Mouse (Mus musculus): ENCODE results near the gene Btbd8. TPM values are rescaled to one million over a fixed set of nuclear protein-coding genes. Genes with fewer than 3 reads are reported as not detected.

Gene Btbd8
- polyA plus RNA-seq, 1 experiment: 17.2 TPM

DNA sequence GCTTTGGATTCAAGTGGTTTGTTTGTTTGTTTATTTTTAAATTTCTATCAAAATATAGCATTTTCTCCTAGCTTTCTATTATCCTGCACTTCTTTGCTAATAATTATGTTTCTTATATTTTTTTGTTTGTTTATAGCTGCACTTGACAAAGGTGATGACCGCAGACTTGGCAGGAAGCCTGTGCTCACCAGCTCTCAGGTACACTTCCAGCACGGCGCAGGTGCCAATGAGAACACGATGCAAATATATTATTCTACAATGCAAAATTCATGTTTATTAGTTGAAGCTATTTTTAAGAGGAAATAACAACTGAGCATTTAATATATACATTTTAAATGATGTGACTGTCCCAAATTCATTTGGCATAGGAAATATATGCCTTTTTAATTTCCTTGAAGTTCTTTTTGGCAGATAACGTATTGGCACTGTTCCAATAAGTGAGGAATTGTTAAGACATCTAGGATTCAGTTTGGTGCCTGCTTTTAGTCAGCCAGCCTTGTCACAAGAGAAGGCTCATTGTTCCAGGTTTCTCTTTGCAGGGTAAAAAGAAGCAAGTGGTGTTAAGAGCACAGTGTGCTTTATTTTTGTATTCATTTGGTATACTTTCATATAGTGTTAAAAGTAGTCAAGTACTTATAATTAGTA is 62.2 kb downstream of the Btbd8 start:
- H3K9me3 ChIP-seq (replicated peaks; ENCODE audit: control insufficient read depth, insufficient read depth, low read length, poor library complexity, severe bottlenecking): no peaks in the 10 kb centered on the region
- H3K4me3 ChIP-seq (ENCODE audit: low read depth, low read length): no peak overlapping the region
- no peak overlapping the region for H3K9ac ChIP-seq (ENCODE audit: low read depth, poor library complexity, severe bottlenecking)
- no peak overlapping the region for H3K27ac ChIP-seq (ENCODE audit: insufficient read depth, low read length)
- TF ChIP-seq EP300 (IDR thresholded peaks at IDR 0.05; ENCODE audit: insufficient read depth, low read depth, low read length) (no peak), POLR2A (IDR thresholded peaks at IDR 0.05; ENCODE audit: insufficient read depth, low read length) (no peak), CTCF (IDR thresholded peaks at IDR 0.05; ENCODE audit: low read depth, low read length) (no peak)
- H3K27me3 ChIP-seq (ENCODE audit: control insufficient read depth, insufficient read depth, low read length, poor library complexity, severe bottlenecking): no peaks in the 10 kb centered on the region
- no peaks in the 10 kb centered on the region for H3K4me1 ChIP-seq (ENCODE audit: control insufficient read depth, insufficient read depth, low read length)
- H3K36me3 ChIP-seq (ENCODE audit: control insufficient read depth, insufficient read depth, low read length, poor library complexity, severe bottlenecking): no peaks in the 10 kb centered on the region

DNA sequence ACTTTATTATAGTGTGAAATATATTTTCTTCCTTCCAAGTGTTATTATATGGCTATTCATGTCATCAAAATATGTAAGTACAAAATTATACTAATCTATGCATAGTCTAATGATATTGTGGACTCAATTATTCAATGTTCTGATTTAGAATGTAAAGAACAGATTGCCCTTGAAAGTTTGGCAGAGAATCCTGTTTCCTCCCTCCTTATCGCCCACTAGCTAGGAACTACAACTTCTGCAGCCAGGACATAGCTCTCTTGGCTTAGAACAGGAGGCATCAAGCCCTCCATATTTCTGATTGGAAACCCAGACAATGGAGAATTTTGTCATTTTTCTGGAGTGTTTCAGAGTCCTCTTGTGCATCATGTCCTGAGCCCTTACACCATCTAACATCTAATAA is 62.9 kb downstream of the Btbd8 start:
- Histone ChIP-seq H3K9me3 (replicated peaks; ENCODE audit: control insufficient read depth, insufficient read depth, low read length, poor library complexity, severe bottlenecking) (no peaks in the 10 kb centered on the region), H3K27me3 (ENCODE audit: control insufficient read depth, insufficient read depth, low read length, poor library complexity, severe bottlenecking) (no peaks in the 10 kb centered on the region), H3K9ac (ENCODE audit: low read depth, poor library complexity, severe bottlenecking) (no peak overlapping the region), H3K4me3 (ENCODE audit: low read depth, low read length) (no peak overlapping the region), H3K36me3 (ENCODE audit: control insufficient read depth, insufficient read depth, low read length, poor library complexity, severe bottlenecking) (no peaks in the 10 kb centered on the region), H3K4me1 (ENCODE audit: control insufficient read depth, insufficient read depth, low read length) (no peaks in the 10 kb centered on the region), H3K27ac (ENCODE audit: insufficient read depth, low read length) (no peak overlapping the region)
- TF ChIP-seq POLR2A (IDR thresholded peaks at IDR 0.05; ENCODE audit: insufficient read depth, low read length) (no peak), EP300 (IDR thresholded peaks at IDR 0.05; ENCODE audit: insufficient read depth, low read depth, low read length) (no peak), CTCF (IDR thresholded peaks at IDR 0.05; ENCODE audit: low read depth, low read length) (no peak)

DNA sequence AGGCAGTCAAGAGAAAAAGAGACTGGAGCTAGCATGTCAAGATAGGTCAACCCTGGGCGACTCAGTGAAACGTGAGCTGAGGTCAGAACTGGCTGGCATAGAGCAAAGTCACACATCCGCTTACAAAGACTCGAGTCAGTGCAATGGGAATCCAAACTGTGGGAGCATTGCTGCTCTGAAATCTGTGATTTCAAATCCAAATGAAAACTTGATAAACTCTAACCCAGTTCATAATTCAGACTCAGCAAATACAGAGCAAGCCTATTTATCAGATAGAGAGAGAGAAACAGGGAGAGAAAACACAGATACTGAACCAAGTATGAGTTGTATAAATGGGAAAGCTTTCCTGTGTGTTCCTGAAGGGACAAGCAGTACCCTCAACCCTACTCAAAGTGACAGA is 69.5 kb downstream of the Btbd8 start, which contains the start of gene Gm42669:
Gene Gm42669 (plus strand): TSS at position 301 of the 400 bp plus-strand sequence.
- H3K4me3 ChIP-seq (ENCODE audit: low read depth, low read length): no peak within 1 kb of the TSS
- H3K4me1 ChIP-seq (ENCODE audit: control insufficient read depth, insufficient read depth, low read length): no peaks in the 10 kb centered on the region
- no peaks in the 10 kb centered on the region for H3K36me3 ChIP-seq (ENCODE audit: control insufficient read depth, insufficient read depth, low read length, poor library complexity, severe bottlenecking)
- TF ChIP-seq POLR2A (IDR thresholded peaks at IDR 0.05; ENCODE audit: insufficient read depth, low read length) (no peak), EP300 (IDR thresholded peaks at IDR 0.05; ENCODE audit: insufficient read depth, low read depth, low read length) (no peak), CTCF (IDR thresholded peaks at IDR 0.05; ENCODE audit: low read depth, low read length) (no peak)
- H3K27ac ChIP-seq (ENCODE audit: insufficient read depth, low read length): no peak within 1 kb of the TSS
- no peaks in the 10 kb centered on the region for H3K27me3 ChIP-seq (ENCODE audit: control insufficient read depth, insufficient read depth, low read length, poor library complexity, severe bottlenecking)
- H3K9ac ChIP-seq (ENCODE audit: low read depth, poor library complexity, severe bottlenecking): no peak within 1 kb of the TSS
- no peaks in the 10 kb centered on the region for H3K9me3 ChIP-seq (replicated peaks; ENCODE audit: control insufficient read depth, insufficient read depth, low read length, poor library complexity, severe bottlenecking)

DNA sequence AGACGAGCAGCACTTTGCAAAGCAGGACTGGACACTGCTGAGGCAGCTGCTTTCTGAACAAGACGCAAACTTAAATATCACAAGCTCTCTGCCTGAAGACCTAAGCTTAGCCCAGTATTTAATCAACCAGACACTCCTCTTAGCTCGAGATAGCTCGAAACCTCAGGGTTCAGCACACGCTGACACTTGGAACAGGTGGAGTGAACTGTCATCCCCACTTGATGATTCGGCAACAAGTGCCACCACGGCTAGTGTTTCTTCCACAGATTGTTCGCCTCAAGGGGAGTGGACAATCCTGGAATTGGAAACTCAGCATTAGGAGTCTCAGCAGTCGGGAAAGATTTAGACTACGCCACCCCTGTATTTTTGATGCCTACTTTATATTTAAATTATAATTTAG is 72.7 kb downstream of the Btbd8 start:
- H3K4me1 ChIP-seq (ENCODE audit: control insufficient read depth, insufficient read depth, low read length): no peaks in the 10 kb centered on the region
- no peaks in the 10 kb centered on the region for H3K27me3 ChIP-seq (ENCODE audit: control insufficient read depth, insufficient read depth, low read length, poor library complexity, severe bottlenecking)
- no peak overlapping the region for H3K9ac ChIP-seq (ENCODE audit: low read depth, poor library complexity, severe bottlenecking)
- H3K4me3 ChIP-seq (ENCODE audit: low read depth, low read length): no peak overlapping the region
- TF ChIP-seq POLR2A (IDR thresholded peaks at IDR 0.05; ENCODE audit: insufficient read depth, low read length) (no peak), EP300 (IDR thresholded peaks at IDR 0.05; ENCODE audit: insufficient read depth, low read depth, low read length) (no peak), CTCF (IDR thresholded peaks at IDR 0.05; ENCODE audit: low read depth, low read length) (no peak)
- H3K27ac ChIP-seq (ENCODE audit: insufficient read depth, low read length): no peak overlapping the region
- no peaks in the 10 kb centered on the region for H3K9me3 ChIP-seq (replicated peaks; ENCODE audit: control insufficient read depth, insufficient read depth, low read length, poor library complexity, severe bottlenecking)
- no peaks in the 10 kb centered on the region for H3K36me3 ChIP-seq (ENCODE audit: control insufficient read depth, insufficient read depth, low read length, poor library complexity, severe bottlenecking)

DNA sequence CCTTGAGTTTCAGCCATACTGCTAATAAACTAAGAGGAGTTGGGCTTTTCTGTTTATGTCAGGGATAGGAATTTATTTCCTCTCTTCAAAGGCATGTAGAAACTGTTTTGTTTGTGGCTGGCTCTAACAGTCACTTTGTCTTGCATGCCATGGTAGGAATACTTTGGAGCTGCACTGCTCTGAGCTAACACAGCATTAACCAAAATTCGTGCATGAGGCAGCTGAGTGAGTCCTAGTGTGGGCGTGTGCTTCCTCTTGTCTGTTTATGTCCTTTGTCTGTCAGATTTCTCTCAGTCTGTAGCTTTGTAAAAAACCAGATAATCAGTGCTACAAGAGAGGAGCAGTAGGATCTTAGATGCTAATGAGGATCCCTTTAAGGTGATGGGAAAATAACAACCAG is 73.5 kb downstream of the Btbd8 start:
- H3K36me3 ChIP-seq (ENCODE audit: control insufficient read depth, insufficient read depth, low read length, poor library complexity, severe bottlenecking): no peaks in the 10 kb centered on the region
- no peaks in the 10 kb centered on the region for H3K4me1 ChIP-seq (ENCODE audit: control insufficient read depth, insufficient read depth, low read length)
- H3K9ac ChIP-seq (ENCODE audit: low read depth, poor library complexity, severe bottlenecking): no peak overlapping the region
- no peak for TF ChIP-seq CTCF (IDR thresholded peaks at IDR 0.05; ENCODE audit: low read depth, low read length)
- no peak for TF ChIP-seq EP300 (IDR thresholded peaks at IDR 0.05; ENCODE audit: insufficient read depth, low read depth, low read length)
- TF ChIP-seq POLR2A (IDR thresholded peaks at IDR 0.05; ENCODE audit: insufficient read depth, low read length): no peak
- no peaks in the 10 kb centered on the region for H3K27me3 ChIP-seq (ENCODE audit: control insufficient read depth, insufficient read depth, low read length, poor library complexity, severe bottlenecking)
- no peak overlapping the region for H3K4me3 ChIP-seq (ENCODE audit: low read depth, low read length)
- H3K27ac ChIP-seq (ENCODE audit: insufficient read depth, low read length): no peak overlapping the region
- no peaks in the 10 kb centered on the region for H3K9me3 ChIP-seq (replicated peaks; ENCODE audit: control insufficient read depth, insufficient read depth, low read length, poor library complexity, severe bottlenecking)

DNA sequence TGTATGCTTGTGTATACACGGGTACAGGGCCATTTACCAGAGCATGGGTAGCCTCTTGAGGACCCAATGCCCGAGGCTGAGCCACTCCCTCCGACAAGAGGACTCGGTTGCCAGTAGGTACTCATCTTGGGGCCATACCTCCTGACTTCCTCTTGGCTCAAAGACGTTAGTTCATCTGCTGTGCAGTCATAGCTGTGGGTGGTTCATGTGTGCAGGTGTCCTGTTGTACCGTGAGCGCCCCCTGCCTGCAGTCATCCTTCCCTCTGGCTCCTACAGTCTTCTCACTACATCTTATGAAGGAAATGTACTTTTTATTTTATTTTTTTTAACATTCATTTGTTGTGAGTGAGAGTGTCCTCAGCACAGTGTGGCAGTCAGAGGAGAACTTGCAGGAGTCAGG is 75.8 kb downstream of the Btbd8 start:
- TF ChIP-seq CTCF (IDR thresholded peaks at IDR 0.05; ENCODE audit: low read depth, low read length) (peak; percentile 80), EP300 (IDR thresholded peaks at IDR 0.05; ENCODE audit: insufficient read depth, low read depth, low read length) (no peak)
- no peaks in the 10 kb centered on the region for H3K9me3 ChIP-seq (replicated peaks; ENCODE audit: control insufficient read depth, insufficient read depth, low read length, poor library complexity, severe bottlenecking)
- H3K4me3 ChIP-seq (ENCODE audit: low read depth, low read length): no peak overlapping the region
- H3K36me3 ChIP-seq (ENCODE audit: control insufficient read depth, insufficient read depth, low read length, poor library complexity, severe bottlenecking): no peaks in the 10 kb centered on the region
- no peak overlapping the region for H3K27ac ChIP-seq (ENCODE audit: insufficient read depth, low read length)
- no peaks in the 10 kb centered on the region for H3K27me3 ChIP-seq (ENCODE audit: control insufficient read depth, insufficient read depth, low read length, poor library complexity, severe bottlenecking)
- H3K4me1 ChIP-seq (ENCODE audit: control insufficient read depth, insufficient read depth, low read length): no peaks in the 10 kb centered on the region
- H3K9ac ChIP-seq (ENCODE audit: low read depth, poor library complexity, severe bottlenecking): no peak overlapping the region
